Mouse (Mus musculus): ENCODE results near the gene Gjc1. TPM values are rescaled to one million over a fixed set of nuclear protein-coding genes. Genes with fewer than 3 reads are reported as not detected.

Gene Gjc1
- polyA plus RNA-seq, 1 experiment from 2014 or later: 16.1 TPM

GRCm38 (mm10) chr11:102774621-102775141 lies 44.8 kb downstream of the Gjc1 start:
- Histone ChIP-seq H3K4me1 (replicated peaks; ENCODE audit: control insufficient read depth, insufficient read depth, low read length) (0 out of 2 replicates have a peak, but pooled peaks cover 7% of the 10 kb centered on the region), H3K9ac (ENCODE audit: low read depth, low read length) (peak overlapping the region; percentile 24; the same call in 1 of the 2 replicates), H3K36me3 (ENCODE audit: control insufficient read depth, insufficient read depth) (no peaks in the 10 kb centered on the region), H3K27me3 (replicated peaks; ENCODE audit: control insufficient read depth, insufficient read depth, low read length) (no peaks in the 10 kb centered on the region), H3K4me2 (replicated peaks; ENCODE audit: low read depth) (peak overlapping the region; percentile 95), H3K9me3 (ENCODE audit: control insufficient read depth) (no peaks in the 10 kb centered on the region), H3K27ac (ENCODE audit: low read depth, low read length) (peak overlapping the region; percentile 57; the same call in 1 of the 2 replicates), H3K4me3 (ENCODE audit: low read depth, low read length) (peak overlapping the region; percentile 48)
- peak; percentile 69 for ATAC-seq
- 1% methylated on average over 25 of the region's 25 CpGs for WGBS
- peak; percentile 72 for TF ChIP-seq CTCF (IDR thresholded peaks at IDR 0.05; ENCODE audit: low read depth)

DNA sequence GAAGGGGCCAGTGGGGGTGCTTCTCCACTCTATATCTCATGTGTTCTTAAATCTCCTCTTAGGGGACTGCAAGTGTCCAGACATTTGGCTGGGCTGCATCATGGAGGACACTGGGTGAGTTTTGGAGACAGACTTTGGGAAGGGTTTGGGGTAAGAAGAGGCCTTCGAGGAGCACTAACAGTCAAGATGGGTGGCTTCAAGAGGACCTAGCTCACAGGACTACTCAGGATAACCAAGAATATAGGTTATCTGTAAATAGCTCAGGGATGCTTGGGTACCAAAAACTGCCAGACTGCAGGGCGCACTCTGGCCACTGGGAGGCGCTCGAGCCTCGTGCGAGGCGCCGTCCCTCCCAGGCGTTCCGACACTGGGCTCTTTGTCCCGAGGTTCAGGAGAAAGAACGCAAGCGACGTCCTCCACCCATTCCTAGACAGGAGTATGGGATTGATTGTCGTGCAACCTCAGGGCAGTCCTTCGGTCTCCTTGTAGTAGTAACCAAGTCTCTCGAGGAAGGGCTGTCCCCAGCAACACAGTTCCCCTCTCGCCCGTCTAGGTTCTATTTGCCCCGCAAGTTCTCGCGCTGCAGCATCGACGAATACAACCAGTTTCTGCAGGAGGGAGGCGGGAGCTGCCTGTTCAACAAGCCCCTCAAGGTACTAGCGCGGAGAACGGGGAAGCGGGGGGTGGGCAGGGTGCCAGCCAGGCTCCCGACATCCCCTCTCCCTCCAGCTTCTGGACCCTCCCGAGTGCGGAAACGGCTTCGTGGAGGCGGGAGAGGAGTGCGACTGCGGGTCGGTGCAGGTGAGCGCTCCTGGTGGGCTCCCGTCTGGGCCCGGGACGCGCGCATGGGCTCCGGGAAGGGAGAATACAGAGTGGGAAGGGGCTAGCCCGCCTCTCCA lies 45.5 kb downstream of the Gjc1 start:
- Histone ChIP-seq H3K27me3 (replicated peaks; ENCODE audit: control insufficient read depth, insufficient read depth, low read length) (no peaks in the 10 kb centered on the region), H3K9ac (ENCODE audit: low read depth, low read length) (peak overlapping the region; percentile 24), H3K4me1 (replicated peaks; ENCODE audit: control insufficient read depth, insufficient read depth, low read length) (0 out of 2 replicates have a peak, but pooled peaks cover 7% of the 10 kb centered on the region), H3K27ac (ENCODE audit: low read depth, low read length) (peak overlapping the region; percentile 57), H3K4me2 (replicated peaks; ENCODE audit: low read depth) (peak overlapping the region; percentile 95), H3K9me3 (ENCODE audit: control insufficient read depth) (no peaks in the 10 kb centered on the region), H3K4me3 (ENCODE audit: low read depth, low read length) (peak overlapping the region; percentile 48), H3K36me3 (ENCODE audit: control insufficient read depth, insufficient read depth) (no peaks in the 10 kb centered on the region)
- peak; percentile 99 for TF ChIP-seq CTCF (IDR thresholded peaks at IDR 0.05; ENCODE audit: low read depth)
- under 1% methylated on average over 46 of the region's 46 CpGs for WGBS
- peak; percentile 22; the same call in 1 of the 2 replicates for ATAC-seq

- no peak for TF ChIP-seq CTCF (IDR thresholded peaks at IDR 0.05; ENCODE audit: low read depth)
- H3K27me3 ChIP-seq (replicated peaks; ENCODE audit: control insufficient read depth, insufficient read depth, low read length): no peaks in the 10 kb centered on the region
- no peak for ATAC-seq
- H3K27ac ChIP-seq (ENCODE audit: low read depth, low read length): no peak overlapping the region
- 72% methylated on average over 18 of the region's 18 CpGs for WGBS
- H3K9me3 ChIP-seq (ENCODE audit: control insufficient read depth): no peaks in the 10 kb centered on the region
- no peak overlapping the region for H3K4me2 ChIP-seq (replicated peaks; ENCODE audit: low read depth)
- 0 out of 2 replicates have a peak, but pooled peaks cover 6% of the 10 kb centered on the region for H3K4me1 ChIP-seq (replicated peaks; ENCODE audit: control insufficient read depth, insufficient read depth, low read length)
- no peak overlapping the region for H3K4me3 ChIP-seq (ENCODE audit: low read depth, low read length)
- H3K9ac ChIP-seq (ENCODE audit: low read depth, low read length): no peak overlapping the region
- H3K36me3 ChIP-seq (ENCODE audit: control insufficient read depth, insufficient read depth): no peaks in the 10 kb centered on the region
Observed at GRCm38 (mm10) chr11:102772771-102773700, 46.5 kb downstream of the Gjc1 start.

DNA sequence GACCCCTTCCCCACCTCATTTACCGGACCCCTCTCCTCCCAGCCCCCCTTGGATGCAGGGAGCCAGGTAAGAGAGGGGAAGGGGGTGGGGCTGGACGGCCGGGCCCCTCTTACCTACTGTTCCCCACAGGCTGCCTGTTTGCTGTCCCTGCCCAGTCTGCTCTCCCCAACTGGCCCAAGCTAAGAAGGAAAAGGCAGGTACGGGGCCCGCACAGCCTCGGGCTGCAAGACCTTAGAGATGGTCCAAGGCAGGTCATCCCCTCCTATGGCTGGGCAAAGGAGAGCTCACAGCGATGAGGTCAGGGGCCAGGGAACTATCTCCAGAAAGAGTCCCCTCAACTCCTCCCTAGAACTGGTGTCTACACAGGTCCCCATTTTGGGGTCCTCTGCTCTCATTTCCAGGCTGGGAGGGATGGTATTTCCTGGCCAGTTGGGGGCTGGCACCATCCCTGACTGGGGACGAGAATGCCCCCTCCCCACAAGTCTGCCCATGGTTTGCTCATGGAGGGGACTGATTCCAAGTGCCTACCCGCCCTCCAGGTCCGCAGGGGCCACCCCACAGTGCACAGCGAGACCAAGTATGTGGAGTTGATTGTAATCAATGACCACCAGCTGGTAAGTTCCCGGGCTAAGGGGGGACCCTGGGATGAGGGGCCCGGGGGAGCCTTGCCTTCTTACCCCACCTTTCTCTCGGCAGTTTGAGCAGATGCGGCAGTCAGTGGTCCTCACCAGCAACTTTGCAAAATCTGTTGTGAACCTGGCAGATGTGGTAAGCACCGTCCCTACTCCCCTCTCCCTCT lies 47.4 kb downstream of the Gjc1 start:
- ATAC-seq: no peak
- Histone ChIP-seq H3K27ac (ENCODE audit: low read depth, low read length) (no peak overlapping the region), H3K4me2 (replicated peaks; ENCODE audit: low read depth) (no peak overlapping the region), H3K9ac (ENCODE audit: low read depth, low read length) (no peak overlapping the region), H3K4me1 (replicated peaks; ENCODE audit: control insufficient read depth, insufficient read depth, low read length) (0 out of 2 replicates have a peak, but pooled peaks cover 5% of the 10 kb centered on the region), H3K9me3 (ENCODE audit: control insufficient read depth) (no peaks in the 10 kb centered on the region), H3K27me3 (replicated peaks; ENCODE audit: control insufficient read depth, insufficient read depth, low read length) (no peaks in the 10 kb centered on the region), H3K4me3 (ENCODE audit: low read depth, low read length) (no peak overlapping the region), H3K36me3 (ENCODE audit: control insufficient read depth, insufficient read depth) (no peaks in the 10 kb centered on the region)
- WGBS: 48% methylated on average over 16 of the region's 16 CpGs
- no peak for TF ChIP-seq CTCF (IDR thresholded peaks at IDR 0.05; ENCODE audit: low read depth)

DNA sequence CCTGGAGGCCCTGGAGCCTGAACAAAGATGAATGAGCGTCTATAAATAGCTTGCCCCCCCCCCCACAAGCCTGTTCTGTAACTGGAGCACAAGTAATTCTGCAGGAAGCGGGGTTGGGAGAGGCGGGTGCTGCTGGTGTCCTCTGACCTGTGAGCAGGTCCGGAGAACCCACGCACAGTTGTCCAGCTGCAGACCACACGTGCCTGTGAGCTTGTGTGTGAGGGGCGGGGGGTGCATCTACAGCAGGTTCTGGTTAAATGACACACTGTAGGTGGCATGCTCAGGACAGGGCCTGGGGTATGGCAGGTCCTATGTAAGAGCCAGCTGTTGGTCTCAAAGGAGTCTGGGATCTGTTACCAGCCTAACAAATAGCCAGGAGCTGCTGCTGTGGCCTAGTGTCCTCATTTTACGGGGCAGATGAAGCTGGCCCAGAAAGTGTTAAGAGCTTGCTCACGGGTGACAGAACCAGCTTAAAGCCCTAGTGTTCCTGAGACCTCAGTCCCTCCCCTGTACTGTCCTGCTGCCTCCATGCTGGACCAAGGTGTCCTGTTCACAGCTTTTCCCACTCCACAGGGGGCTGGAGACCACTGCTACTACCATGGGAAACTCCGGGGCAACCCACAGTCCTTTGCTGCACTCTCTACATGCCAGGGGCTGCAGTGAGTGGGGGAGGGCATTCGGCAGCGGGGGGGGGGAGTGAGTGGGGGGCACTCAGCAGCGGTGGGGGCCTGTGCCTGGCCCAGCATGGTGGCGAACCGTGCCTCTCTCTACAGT lies 48.7 kb downstream of the Gjc1 start:
- H3K36me3 ChIP-seq (ENCODE audit: control insufficient read depth, insufficient read depth): no peaks in the 10 kb centered on the region
- H3K27me3 ChIP-seq (replicated peaks; ENCODE audit: control insufficient read depth, insufficient read depth, low read length): no peaks in the 10 kb centered on the region
- WGBS: 43% methylated on average over 15 of the region's 15 CpGs
- no peak overlapping the region for H3K9ac ChIP-seq (ENCODE audit: low read depth, low read length)
- 0 out of 2 replicates have a peak, but pooled peaks cover 5% of the 10 kb centered on the region for H3K4me1 ChIP-seq (replicated peaks; ENCODE audit: control insufficient read depth, insufficient read depth, low read length)
- no peaks in the 10 kb centered on the region for H3K9me3 ChIP-seq (ENCODE audit: control insufficient read depth)
- ATAC-seq: no peak
- no peak for TF ChIP-seq CTCF (IDR thresholded peaks at IDR 0.05; ENCODE audit: low read depth)
- no peak overlapping the region for H3K4me3 ChIP-seq (ENCODE audit: low read depth, low read length)
- no peak overlapping the region for H3K4me2 ChIP-seq (replicated peaks; ENCODE audit: low read depth)
- no peak overlapping the region for H3K27ac ChIP-seq (ENCODE audit: low read depth, low read length)
